Mouse (Mus musculus) cerebellum, adult 2 months (tissue): ENCODE results near the gene Arf1.

Source experiments
- CTCF ChIP-seq: fragments of 200-500 bp; IDR thresholded peaks from 2 replicates; pipeline ENCODE4 v1.5.1; 2011; ENCODE audit warnings: low read depth, mild to moderate bottlenecking, control low read depth, low read length, moderate library complexity, borderline replicate concordance; ENCODE audit not compliant: insufficient read depth
- POLR2A ChIP-seq: fragments of 200-500 bp; IDR thresholded peaks from 2 replicates; pipeline ENCODE4 v1.6.1; 2011; ENCODE audit warnings: low read length, control low read depth, borderline replicate concordance; ENCODE audit not compliant: insufficient read depth

DNA sequence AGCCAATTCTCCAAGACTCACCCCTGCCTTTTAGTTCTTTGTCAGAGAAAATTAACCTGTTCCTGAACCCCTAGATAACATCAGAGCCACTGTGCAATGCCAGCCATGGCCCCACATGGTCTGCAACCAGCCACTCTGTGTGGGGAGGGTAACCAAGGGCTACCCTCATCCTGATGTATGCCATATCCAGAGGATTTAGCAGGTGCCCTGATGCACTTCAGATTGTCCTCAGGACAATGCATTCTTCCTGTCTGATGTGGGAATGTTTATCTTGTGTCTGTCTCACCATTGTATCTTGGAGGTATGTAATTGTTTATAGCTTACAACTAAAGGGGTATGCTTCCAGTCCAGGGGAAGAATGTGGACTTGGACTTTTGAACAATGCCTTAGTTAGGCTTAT lies 31.8 kb downstream of the Arf1 start:
- no peak for TF ChIP-seq POLR2A
- TF ChIP-seq CTCF, result no peak
